Mouse (Mus musculus): ENCODE measurements around the gene Smpd3. TPM values are rescaled to one million over a fixed set of nuclear protein-coding genes. Genes with fewer than 3 reads are reported as not detected.
A peak's percentile ranks its signal among the peaks of the same experiment; 100 is the strongest.

Smpd3 gene
- 1.7 and 7.4 TPM in 2 replicates for polyA plus RNA-seq (2015; fragmentation: Nextera tagmentation; extraction: Ambion mirVana)

GRCm38 (mm10) chr8:106337852-106338521 lies at the start of gene Smpd3:
TSS of gene Smpd3 (minus strand) at chr8:106337988.
- Histone ChIP-seq H3K9me3 (replicated peaks) (no peaks in the 10 kb centered on the region), H3K4me2 (peak within 1 kb of the TSS; percentile 76), H3K27me3 (peaks cover 42% of the 10 kb centered on the region), H3K4me3 (replicated peaks) (peak within 1 kb of the TSS; percentile 64), H3K27ac (no peak within 1 kb of the TSS), H3K36me3 (no peaks in the 10 kb centered on the region), H3K4me1 (peaks cover 29% of the 10 kb centered on the region), H3K9ac (peak within 1 kb of the TSS; percentile 61)
- ATAC-seq (replicated peaks; ENCODE audit: low FRiP score), result peak; percentile 100
- WGBS, result under 1% methylated on average over 45 of the region's 45 CpGs

- H3K4me2 ChIP-seq, result no peak overlapping the region
- H3K4me1 ChIP-seq, result peaks cover 9% of the 10 kb centered on the region
- no peaks in the 10 kb centered on the region for H3K36me3 ChIP-seq
- ATAC-seq (replicated peaks; ENCODE audit: low FRiP score), result no peak
- H3K27me3 ChIP-seq, result no peaks in the 10 kb centered on the region
- no peaks in the 10 kb centered on the region for H3K9me3 ChIP-seq (replicated peaks)
- H3K27ac ChIP-seq, result no peak overlapping the region
- H3K9ac ChIP-seq, result no peak overlapping the region
- 86% methylated on average over 6 of the region's 6 CpGs for WGBS
- H3K4me3 ChIP-seq (replicated peaks), result no peak overlapping the region
These were observed 43.2 kb upstream of the Smpd3 start for GRCm38 (mm10) chr8:106381026-106381425.

DNA sequence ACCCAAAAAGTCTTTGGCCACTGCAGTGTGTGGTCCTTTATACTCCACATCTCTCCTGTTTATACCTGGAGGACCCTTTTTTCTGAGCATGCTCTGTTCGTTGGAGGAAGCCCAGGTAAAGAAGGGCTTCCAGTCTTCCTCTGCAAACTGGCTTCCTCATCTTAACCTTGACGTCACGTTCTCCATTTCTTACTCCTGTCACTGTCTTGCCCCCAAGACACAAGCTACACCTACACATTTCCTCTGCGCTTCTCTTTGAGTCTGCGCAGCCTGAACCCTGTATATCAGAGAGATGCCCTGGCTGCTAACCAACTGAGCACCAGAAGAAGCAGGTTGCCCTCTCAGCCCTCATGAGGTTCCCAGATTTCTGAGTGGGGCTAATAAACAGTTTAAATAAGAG lies 41.6 kb upstream of the Smpd3 start:
- Histone ChIP-seq H3K9me3 (replicated peaks) (no peaks in the 10 kb centered on the region), H3K4me3 (replicated peaks) (no peak overlapping the region), H3K4me2 (no peak overlapping the region), H3K9ac (no peak overlapping the region), H3K27me3 (no peaks in the 10 kb centered on the region), H3K36me3 (no peaks in the 10 kb centered on the region), H3K27ac (no peak overlapping the region), H3K4me1 (peaks cover 9% of the 10 kb centered on the region)
- ATAC-seq (replicated peaks; ENCODE audit: low FRiP score), result no peak
- WGBS, result 79% methylated on average over 5 of the region's 5 CpGs

DNA sequence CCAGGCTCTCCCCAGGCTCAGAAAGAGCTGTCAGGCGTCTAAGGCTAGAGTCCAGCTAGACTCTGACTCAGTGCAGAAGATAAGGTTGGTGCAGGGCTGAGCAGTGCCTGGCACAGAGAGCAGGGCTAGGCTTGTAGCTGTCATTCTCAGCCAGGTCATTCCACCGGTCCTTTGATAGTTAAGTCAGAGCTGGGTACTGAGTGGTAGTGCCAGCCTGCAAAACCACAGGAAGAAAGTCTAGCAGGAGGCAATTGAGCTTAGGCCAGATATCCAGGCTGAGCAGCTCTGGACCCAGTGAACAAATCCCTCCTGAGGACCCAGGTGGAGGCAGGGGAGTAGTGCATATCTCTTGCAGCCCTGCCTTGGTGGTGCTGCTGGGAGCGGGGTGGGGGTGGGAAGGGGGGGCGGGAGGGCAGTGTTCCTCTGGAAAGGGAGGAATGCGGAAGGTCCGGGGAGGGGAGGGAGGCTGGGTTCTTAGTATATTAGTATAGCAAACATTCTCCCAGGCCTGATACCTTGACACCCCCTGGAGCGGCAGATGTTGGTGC lies 40.8 kb upstream of the Smpd3 start:
- 59% methylated on average over 7 of the region's 7 CpGs for WGBS
- Histone ChIP-seq H3K4me2 (no peak overlapping the region), H3K27me3 (no peaks in the 10 kb centered on the region), H3K27ac (no peak overlapping the region), H3K9me3 (replicated peaks) (no peaks in the 10 kb centered on the region), H3K36me3 (no peaks in the 10 kb centered on the region), H3K9ac (no peak overlapping the region), H3K4me1 (peaks cover 9% of the 10 kb centered on the region), H3K4me3 (replicated peaks) (no peak overlapping the region)
- no peak for ATAC-seq (replicated peaks; ENCODE audit: low FRiP score)

GRCm38 (mm10) chr8:106376862-106377261 lies 39.1 kb upstream of the Smpd3 start:
- no peaks in the 10 kb centered on the region for H3K9me3 ChIP-seq (replicated peaks)
- peaks cover 9% of the 10 kb centered on the region for H3K4me1 ChIP-seq
- WGBS, result 28% methylated on average over 9 of the region's 9 CpGs
- H3K36me3 ChIP-seq, result no peaks in the 10 kb centered on the region
- H3K27ac ChIP-seq, result no peak overlapping the region
- no peak for ATAC-seq (replicated peaks; ENCODE audit: low FRiP score)
- no peak overlapping the region for H3K9ac ChIP-seq
- H3K27me3 ChIP-seq, result no peaks in the 10 kb centered on the region
- no peak overlapping the region for H3K4me3 ChIP-seq (replicated peaks)
- H3K4me2 ChIP-seq, result no peak overlapping the region

GRCm38 (mm10) chr8:106375957-106376356 lies 38.2 kb upstream of the Smpd3 start:
- 59% methylated on average over 7 of the region's 7 CpGs for WGBS
- Histone ChIP-seq H3K9ac (no peak overlapping the region), H3K4me3 (replicated peaks) (no peak overlapping the region), H3K4me1 (peaks cover 9% of the 10 kb centered on the region), H3K27me3 (no peaks in the 10 kb centered on the region), H3K27ac (no peak overlapping the region), H3K36me3 (no peaks in the 10 kb centered on the region), H3K4me2 (no peak overlapping the region), H3K9me3 (replicated peaks) (no peaks in the 10 kb centered on the region)
- ATAC-seq (replicated peaks; ENCODE audit: low FRiP score), result no peak

- Histone ChIP-seq H3K36me3 (no peaks in the 10 kb centered on the region), H3K4me2 (no peak overlapping the region), H3K4me1 (no peaks in the 10 kb centered on the region), H3K27ac (no peak overlapping the region), H3K27me3 (no peaks in the 10 kb centered on the region), H3K9me3 (replicated peaks) (no peaks in the 10 kb centered on the region), H3K9ac (no peak overlapping the region), H3K4me3 (replicated peaks) (no peak overlapping the region)
- 84% methylated on average over 7 of the region's 7 CpGs for WGBS
- no peak for ATAC-seq (replicated peaks; ENCODE audit: low FRiP score)
These were observed 31.3 kb upstream of the Smpd3 start for GRCm38 (mm10) chr8:106369069-106369468.

GRCm38 (mm10) chr8:106368501-106368900 lies 30.7 kb upstream of the Smpd3 start:
- no peaks in the 10 kb centered on the region for H3K9me3 ChIP-seq (replicated peaks)
- no peak overlapping the region for H3K27ac ChIP-seq
- H3K27me3 ChIP-seq, result no peaks in the 10 kb centered on the region
- no peak for ATAC-seq (replicated peaks; ENCODE audit: low FRiP score)
- no peaks in the 10 kb centered on the region for H3K4me1 ChIP-seq
- no peak overlapping the region for H3K9ac ChIP-seq
- no peaks in the 10 kb centered on the region for H3K36me3 ChIP-seq
- 62% methylated on average over 3 of the region's 3 CpGs for WGBS
- no peak overlapping the region for H3K4me2 ChIP-seq
- H3K4me3 ChIP-seq (replicated peaks), result no peak overlapping the region

GRCm38 (mm10) chr8:106364837-106365236 lies 27.0 kb upstream of the Smpd3 start:
- H3K4me3 ChIP-seq (replicated peaks), result no peak overlapping the region
- WGBS, result 38% methylated on average over 5 of the region's 5 CpGs
- H3K27me3 ChIP-seq, result no peaks in the 10 kb centered on the region
- H3K36me3 ChIP-seq, result no peaks in the 10 kb centered on the region
- H3K4me1 ChIP-seq, result no peaks in the 10 kb centered on the region
- no peak overlapping the region for H3K27ac ChIP-seq
- H3K9ac ChIP-seq, result no peak overlapping the region
- no peak overlapping the region for H3K4me2 ChIP-seq
- no peak for ATAC-seq (replicated peaks; ENCODE audit: low FRiP score)
- no peaks in the 10 kb centered on the region for H3K9me3 ChIP-seq (replicated peaks)

DNA sequence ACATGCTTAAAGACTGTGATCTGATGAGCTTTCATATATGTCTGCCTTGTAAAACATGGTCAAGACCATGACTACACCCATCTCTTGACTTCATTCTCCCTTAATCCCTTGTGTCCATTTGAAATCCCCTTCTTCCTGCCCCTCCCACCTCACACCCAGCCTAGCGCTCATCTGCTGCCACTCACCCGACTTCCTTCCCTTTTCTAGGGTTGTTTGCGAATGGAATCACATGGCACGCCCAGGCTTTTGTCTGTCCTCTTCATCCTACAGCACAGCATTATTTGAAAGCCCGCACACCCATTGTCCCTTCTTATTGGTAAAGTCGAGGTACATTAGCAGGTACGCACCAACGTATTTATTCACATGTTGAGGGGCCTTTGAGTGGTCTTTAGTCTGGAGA lies 26.5 kb upstream of the Smpd3 start:
- WGBS, result 78% methylated on average over 8 of the region's 8 CpGs

GRCm38 (mm10) chr8:106363321-106363720 lies 25.5 kb upstream of the Smpd3 start:
- no peak overlapping the region for H3K4me3 ChIP-seq (replicated peaks)
- no peak overlapping the region for H3K9ac ChIP-seq
- H3K4me2 ChIP-seq, result no peak overlapping the region
- H3K4me1 ChIP-seq, result no peaks in the 10 kb centered on the region
- ATAC-seq (replicated peaks; ENCODE audit: low FRiP score), result no peak
- no peaks in the 10 kb centered on the region for H3K36me3 ChIP-seq
- no peaks in the 10 kb centered on the region for H3K9me3 ChIP-seq (replicated peaks)
- no peaks in the 10 kb centered on the region for H3K27me3 ChIP-seq
- no peak overlapping the region for H3K27ac ChIP-seq
- WGBS, result 80% methylated on average over 8 of the region's 8 CpGs

More for the DNA sequence above, 26.5 kb upstream of the Smpd3 start:
- H3K4me1 ChIP-seq, result no peaks in the 10 kb centered on the region
- no peak for ATAC-seq (replicated peaks; ENCODE audit: low FRiP score)
- H3K36me3 ChIP-seq, result no peaks in the 10 kb centered on the region
- H3K9ac ChIP-seq, result no peak overlapping the region
- H3K4me2 ChIP-seq, result no peak overlapping the region
- H3K27me3 ChIP-seq, result no peaks in the 10 kb centered on the region
- H3K9me3 ChIP-seq (replicated peaks), result no peaks in the 10 kb centered on the region
- no peak overlapping the region for H3K4me3 ChIP-seq (replicated peaks)
- no peak overlapping the region for H3K27ac ChIP-seq

GRCm38 (mm10) chr8:106359650-106360338 lies 22.0 kb upstream of the Smpd3 start:
- no peak overlapping the region for H3K4me2 ChIP-seq
- no peaks in the 10 kb centered on the region for H3K9me3 ChIP-seq (replicated peaks)
- no peak overlapping the region for H3K27ac ChIP-seq
- H3K4me1 ChIP-seq, result no peaks in the 10 kb centered on the region
- no peaks in the 10 kb centered on the region for H3K27me3 ChIP-seq
- H3K9ac ChIP-seq, result no peak overlapping the region
- H3K4me3 ChIP-seq (replicated peaks), result no peak overlapping the region
- no peak for ATAC-seq (replicated peaks; ENCODE audit: low FRiP score)
- no peaks in the 10 kb centered on the region for H3K36me3 ChIP-seq
- WGBS, result 70% methylated on average over 4 of the region's 4 CpGs
